Mouse (Mus musculus) MEL (cell line): ENCODE data around the gene Alad.

Experiments
- CTCF ChIP-seq, 3 experiments: IDR thresholded peaks in 2 of 3; conservative IDR thresholded peaks in 1 of 3; 2 replicates each; pipeline ENCODE4 v1.5.1; 2011 to 2012; ENCODE audit warnings: low read length in 3 of 3, low read depth in 2 of 3, mild to moderate bottlenecking in 2 of 3, improper control_type of control experiment in 1 of 3, inconsistent platforms in 1 of 3, mixed read lengths in 1 of 3, moderate library complexity in 1 of 3; ENCODE audit not compliant: control insufficient read depth in 1 of 3, insufficient read depth in 1 of 3, poor library complexity in 1 of 3, severe bottlenecking in 1 of 3
- EP300 ChIP-seq, 2 experiments: IDR thresholded peaks; 2 replicates each; pipeline ENCODE4 v1.6.1; 2011; ENCODE audit warnings: improper control_type of control experiment in 2 of 2, low read length in 2 of 2, low read depth in 1 of 2, mild to moderate bottlenecking in 1 of 2
- ETS1 ChIP-seq: IDR thresholded peaks from 2 replicates; pipeline ENCODE4 v1.6.1; 2012; ENCODE audit warnings: low read depth, mild to moderate bottlenecking, inconsistent platforms, low read length, improper control_type of control experiment, moderate library complexity
- USF1 ChIP-seq: IDR thresholded peaks from 2 replicates; pipeline ENCODE4 v1.6.1; 2014; ENCODE audit warnings: low read depth, mild to moderate bottlenecking, inconsistent platforms, low read length, improper control_type of control experiment, moderate library complexity

- no peak for TF ChIP-seq EP300 (IDR thresholded peaks at IDR 0.05; ENCODE audit: low read depth in 1 of 2, low read length in 2 of 2)
- no peak for TF ChIP-seq CTCF (IDR thresholded peaks at IDR 0.05 in 2 of 3, conservative IDR thresholded peaks at IDR 0.05 in 1 of 3; ENCODE audit: control insufficient read depth in 1 of 3, insufficient read depth in 1 of 3, low read depth in 2 of 3, low read length in 3 of 3, poor library complexity in 1 of 3, severe bottlenecking in 1 of 3)
- no peak for TF ChIP-seq USF1
- no peak for TF ChIP-seq ETS1
These were observed 9.8 kb downstream of the Alad start for GRCm38 (mm10) chr4:62509946-62510345.
